Mouse (Mus musculus) cerebral cortex, adult 2 months (tissue): ENCODE data around the gene Dand5.

ENCODE experiments used
- WGBS: fragments of 180-500 bp; shearing (Covaris S2); methylation state at CpG from one replicate; pipeline ENCODE4 v1.1.7; 2018; 5-methylcytosine and 5-hydroxymethylcytosine counted together

The Dand5 gene

GRCm38 (mm10) chr8:84799999-84800831, 22.4 kb downstream of the Dand5 start, which contains the start of gene Nfix:
Nfix (minus strand) TSS chr8:84800344.
- 10% methylated on average over 109 of the region's 125 CpGs for WGBS

- WGBS, result 1% methylated on average over 98 of the region's 108 CpGs
These were observed 23.3 kb downstream of the Dand5 start for GRCm38 (mm10) chr8:84799136-84799931.

- 41% methylated on average over 10 of the region's 10 CpGs for WGBS
These were observed 24.0 kb downstream of the Dand5 start for GRCm38 (mm10) chr8:84798446-84799135.

GRCm38 (mm10) chr8:84797971-84798370, 24.7 kb downstream of the Dand5 start:
- 40% methylated on average over 6 of the region's 6 CpGs for WGBS

DNA sequence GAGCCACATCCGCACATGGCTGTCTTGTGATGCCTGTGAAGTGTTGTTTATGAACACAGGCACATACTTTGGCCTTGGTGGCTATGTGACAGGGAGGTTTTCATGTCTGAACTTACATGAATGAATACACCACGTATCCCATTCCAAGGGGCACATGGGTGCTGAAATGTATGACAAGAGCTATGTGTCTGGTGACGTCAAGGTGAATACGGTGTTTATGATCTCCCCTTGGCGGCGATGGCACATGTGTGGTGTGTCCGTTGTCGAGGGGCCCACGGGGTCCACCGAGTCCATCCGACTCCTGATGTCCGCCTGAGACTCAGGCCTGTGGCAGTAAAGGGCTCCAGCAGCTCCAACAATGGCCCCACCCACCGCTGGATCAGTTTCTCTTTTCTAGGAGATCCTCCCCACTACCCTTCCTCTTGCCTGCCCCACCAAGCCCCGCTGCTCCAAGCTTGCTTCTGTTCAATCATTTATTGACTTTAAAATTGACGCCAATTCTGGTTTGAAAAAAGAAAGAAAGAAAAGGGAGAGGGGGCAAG, 25.3 kb downstream of the Dand5 start:
- 70% methylated on average over 15 of the region's 15 CpGs for WGBS

GRCm38 (mm10) chr8:84794486-84794885, 28.1 kb downstream of the Dand5 start:
- 27% methylated on average over 7 of the region's 7 CpGs for WGBS

DNA sequence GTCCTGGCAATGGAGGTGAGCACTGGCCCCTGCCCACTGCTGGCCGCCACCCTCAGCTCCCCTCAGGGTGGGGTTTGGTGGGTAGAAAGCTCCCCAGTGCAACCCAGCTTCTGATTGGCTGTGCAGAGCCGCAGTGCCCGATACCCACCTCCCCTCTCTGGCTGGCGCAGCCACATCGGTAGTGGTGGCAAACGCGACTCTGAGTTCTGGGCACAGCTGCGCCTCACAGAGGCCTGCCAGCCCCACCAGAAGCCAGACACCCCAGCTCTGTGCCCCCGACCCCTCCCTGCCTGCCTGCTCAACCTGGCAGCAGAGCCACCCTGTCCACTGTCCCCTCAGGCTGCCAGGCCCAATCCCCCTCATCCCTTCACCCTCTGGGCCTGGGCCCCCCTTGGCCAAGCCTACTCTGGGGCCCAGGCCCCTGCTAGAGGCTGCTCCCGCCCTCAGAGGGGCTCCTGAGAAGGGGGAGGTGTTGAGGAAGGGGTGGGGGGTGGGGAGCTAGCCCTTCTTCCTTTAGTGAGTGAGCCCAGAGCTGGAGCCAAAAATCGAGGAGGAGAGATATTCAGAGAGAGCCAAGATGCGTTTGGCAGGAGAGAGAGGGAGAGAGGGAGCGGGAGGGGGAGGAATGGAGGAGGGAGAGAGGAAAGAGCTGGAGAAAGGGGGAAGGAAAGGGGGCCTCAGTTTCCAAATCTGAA, 28.7 kb downstream of the Dand5 start:
- 21% methylated on average over 13 of the region's 13 CpGs for WGBS

GRCm38 (mm10) chr8:84793134-84793533, 29.5 kb downstream of the Dand5 start:
- WGBS, result 31% methylated on average over 9 of the region's 9 CpGs

GRCm38 (mm10) chr8:84792429-84792947, 30.1 kb downstream of the Dand5 start:
- 76% methylated on average over 12 of the region's 12 CpGs for WGBS

DNA sequence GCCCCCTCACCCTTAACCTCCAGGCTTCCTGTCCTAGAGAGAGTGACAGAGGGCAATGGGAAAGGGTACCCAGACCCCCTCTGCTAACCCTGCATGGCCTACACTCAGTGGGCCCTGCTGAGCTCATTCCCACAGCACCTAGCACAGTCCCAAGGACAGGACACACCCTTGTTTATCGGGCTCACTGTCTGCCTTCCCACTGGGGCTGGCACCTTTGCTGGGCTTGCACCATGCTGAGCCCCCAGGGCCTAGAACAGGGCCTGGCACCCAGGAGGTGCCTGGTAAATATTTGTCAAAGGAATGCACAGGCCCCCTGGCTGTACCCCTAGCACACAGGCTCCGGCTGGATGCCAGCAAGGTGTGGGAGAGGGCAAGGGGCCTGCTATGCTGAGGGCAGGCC, 32.1 kb downstream of the Dand5 start:
- 52% methylated on average over 2 of the region's 2 CpGs for WGBS

DNA sequence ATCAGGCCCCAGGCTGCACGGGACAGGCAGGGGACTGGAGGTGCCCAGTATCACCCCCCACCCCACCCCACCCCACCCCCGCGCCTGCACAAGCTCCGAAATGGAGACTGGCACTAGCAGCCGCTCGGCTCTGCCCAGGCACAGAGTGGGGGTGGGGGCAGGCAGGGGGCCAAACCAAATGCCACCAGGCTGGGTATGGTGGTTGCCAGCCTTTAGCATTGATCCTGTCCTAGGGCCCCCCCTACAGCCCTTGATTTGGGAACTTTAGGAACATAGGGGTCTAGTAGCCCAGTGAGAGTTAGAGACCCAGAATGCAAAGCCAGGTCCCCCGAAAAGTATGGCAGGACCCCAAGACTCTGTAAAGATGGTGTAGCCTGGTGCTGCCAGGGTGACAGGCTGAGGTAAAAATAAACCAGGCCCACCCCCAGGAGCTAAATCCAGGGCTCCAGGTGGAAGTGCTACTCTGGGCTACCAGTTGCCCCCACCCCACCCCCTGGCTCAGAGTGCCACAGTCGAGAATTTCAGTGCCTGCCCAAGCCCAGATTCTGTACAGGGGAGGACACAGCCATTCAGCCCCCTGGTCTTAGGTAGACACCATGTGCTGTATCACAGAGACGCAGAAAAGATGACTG, 32.7 kb downstream of the Dand5 start:
- WGBS, result 25% methylated on average over 9 of the region's 9 CpGs

- 45% methylated on average over 5 of the region's 5 CpGs for WGBS
These were observed 33.3 kb downstream of the Dand5 start for GRCm38 (mm10) chr8:84789345-84789744.

DNA sequence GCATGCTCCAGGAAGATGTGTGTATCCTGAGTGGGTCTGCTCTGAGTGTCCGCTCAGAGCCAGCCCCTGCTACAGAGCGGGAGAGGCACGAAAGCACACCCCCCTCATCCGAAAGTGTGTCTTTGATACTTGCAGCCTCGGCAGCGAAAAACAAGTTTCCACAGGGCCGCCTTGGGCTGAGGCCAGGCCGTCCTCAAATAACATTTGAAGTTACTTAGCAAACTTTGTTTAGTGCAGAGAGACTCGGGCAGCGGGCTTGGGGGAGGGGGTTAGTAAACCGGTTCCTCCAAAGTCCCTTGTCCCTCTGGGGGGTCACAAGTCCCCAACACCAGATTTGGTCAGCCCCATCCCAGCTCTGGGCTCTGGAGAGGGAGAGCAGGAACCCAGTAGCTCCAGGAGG, 33.7 kb downstream of the Dand5 start:
- WGBS, result 20% methylated on average over 11 of the region's 11 CpGs

DNA sequence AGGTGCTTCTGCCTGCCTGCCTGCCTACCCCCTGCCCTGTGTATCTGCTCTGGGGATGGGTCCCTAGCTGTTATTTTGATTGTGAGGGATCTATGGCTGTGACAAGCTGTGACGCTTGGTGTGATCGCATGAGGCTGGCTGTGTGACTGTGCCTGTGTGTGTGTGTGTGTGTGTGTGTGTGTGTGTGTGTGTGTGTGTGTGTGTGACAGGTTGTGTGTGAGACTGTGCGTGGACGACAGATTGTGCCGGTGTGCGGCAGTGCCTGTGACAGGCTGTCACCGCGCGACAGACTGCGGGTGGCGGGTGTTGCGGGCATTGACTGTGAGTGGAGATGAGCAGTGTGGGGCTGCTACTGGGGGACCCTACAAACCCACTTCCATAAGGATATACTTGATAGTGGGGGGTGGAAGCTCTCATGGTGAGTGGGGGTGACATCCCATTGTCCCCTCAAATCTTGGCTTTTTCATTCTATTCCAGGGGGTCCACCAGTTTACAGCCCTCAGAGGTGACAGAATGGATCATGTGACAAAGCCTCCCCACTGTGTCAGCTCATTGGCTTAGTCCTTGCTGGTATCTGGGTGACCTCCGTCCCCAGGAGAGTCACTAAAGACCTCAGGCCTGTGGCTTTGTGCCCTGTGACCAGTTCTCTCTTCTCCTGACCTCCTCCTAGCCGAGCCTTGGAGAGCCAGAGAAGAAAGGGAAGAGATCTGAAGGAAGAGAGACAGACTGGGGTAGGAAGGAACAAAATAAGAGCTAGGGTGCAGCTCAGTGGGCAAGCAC, 34.9 kb downstream of the Dand5 start:
- WGBS, result 44% methylated on average over 14 of the region's 14 CpGs

DNA sequence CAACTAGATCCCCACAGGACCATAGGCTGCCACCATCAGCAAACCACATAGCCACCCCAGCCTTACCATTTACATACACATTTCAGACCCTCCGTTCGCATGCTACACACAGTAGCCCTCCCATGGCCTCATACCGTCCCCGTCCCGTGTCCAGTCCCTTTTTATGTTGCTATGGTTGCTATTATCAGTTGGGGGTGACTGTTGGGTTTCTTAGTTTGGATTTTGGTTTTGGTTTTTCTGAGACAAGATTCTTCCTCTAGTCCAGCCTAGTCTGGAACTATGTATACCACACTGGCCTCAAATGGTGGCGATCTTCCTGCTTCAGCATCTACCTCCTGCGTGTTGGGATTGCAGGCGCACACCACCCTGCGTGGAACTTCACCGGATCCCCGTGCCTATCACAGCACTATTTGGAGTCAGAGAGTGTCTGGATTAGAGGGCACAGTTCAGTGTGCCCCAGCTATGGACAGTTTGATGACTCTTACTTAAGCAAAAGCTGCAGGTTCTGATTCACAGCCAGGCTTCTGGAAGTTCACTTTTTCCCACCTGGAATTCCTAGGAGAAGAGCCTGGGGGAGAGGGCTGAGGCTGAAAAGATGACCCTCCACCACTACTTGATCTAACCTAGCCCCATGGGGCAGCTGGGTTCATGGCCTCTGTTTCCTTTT, 35.7 kb downstream of the Dand5 start:
- 46% methylated on average over 11 of the region's 11 CpGs for WGBS

DNA sequence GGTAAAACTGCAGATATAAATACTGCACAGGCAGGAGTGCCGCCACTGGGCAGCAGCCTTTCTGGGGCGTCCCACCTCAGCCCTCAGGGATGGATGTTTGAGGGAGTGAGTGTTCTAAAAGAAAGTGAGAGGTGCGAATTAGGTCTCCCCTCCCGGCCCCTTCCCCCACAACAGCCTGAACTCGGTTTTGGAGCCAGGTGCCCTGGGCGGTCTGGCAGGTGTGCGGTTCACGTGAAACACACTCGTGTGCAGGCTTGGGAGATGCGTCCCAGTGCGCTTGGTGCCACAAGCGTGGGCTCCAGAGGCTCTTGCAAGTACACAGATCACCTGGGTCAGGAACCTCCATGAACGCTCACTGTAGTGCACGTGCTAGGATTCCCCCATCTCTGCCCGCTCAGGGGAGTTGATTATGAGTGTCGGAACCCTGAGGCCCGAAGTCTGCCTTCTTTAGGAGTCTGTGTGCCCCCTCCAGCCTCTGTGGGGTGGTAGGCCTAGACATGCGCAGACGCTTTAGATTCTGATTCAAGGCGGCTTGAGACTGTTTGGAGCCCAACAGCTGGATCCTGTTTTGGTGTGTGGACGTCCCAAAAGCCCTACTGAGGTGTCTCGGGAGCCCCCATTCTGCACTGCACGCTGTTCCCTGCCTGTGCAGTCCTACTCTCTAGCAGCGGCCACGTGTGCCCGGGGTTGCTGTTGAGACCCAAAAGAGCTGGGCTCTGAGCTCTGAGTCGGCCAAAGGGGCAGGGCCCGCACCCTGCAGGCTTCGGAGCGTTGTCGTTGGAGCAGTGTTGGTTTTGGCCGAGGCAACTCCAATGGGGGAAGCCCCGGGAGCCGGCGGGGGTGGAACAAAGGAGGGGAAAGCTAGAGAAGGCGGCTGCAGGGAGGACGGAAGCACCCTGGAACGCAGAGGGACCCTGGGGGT, 36.6 kb downstream of the Dand5 start:
- 25% methylated on average over 38 of the region's 38 CpGs for WGBS

GRCm38 (mm10) chr8:84785506-84785755, 37.2 kb downstream of the Dand5 start:
- 42% methylated on average over 11 of the region's 11 CpGs for WGBS

DNA sequence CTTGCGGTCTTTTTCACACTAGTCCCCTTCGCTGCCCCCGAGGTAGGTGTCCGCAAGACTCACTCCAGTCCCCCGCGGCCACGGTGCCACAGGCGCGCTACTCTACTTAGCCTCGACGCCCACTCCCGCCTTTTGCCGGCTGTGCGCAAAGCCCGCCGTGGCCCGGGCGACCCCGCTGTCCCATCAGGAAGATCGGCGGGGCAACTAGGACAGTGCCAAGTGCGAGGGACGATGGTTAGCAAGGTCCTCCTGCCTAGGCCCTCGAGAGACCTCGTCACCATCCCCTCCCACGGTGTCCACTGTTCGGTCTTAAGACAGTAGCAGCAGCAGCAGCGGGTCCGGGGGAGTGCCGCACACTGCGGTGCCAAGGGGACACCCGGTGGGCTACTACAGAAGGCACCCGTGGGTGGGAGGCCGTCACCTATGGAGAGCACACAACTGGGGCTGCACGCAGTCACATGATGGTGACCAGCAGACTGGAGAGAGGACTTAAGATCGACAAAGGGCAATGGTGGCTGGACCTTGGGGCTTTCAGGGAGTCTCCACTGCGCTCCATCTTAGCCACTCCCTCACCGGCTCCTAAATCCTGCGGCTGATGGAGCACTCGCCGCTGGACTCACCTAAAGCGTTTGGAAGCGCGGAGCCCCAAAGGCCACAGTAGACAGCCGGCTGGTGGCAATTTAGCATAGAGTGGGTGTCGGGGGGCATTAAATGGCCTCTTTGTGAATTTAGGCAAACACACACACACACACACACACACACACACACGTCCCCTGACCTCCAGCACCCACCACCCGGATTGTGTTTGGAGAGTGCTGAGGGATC, 37.7 kb downstream of the Dand5 start:
- 19% methylated on average over 48 of the region's 48 CpGs for WGBS
